Mouse (Mus musculus): ENCODE data around the gene Gm6882. TPM values are rescaled to one million over a fixed set of nuclear protein-coding genes. Genes with fewer than 3 reads are reported as not detected.
"Not testable (repeated sequence)": the region's sequence is repeated elsewhere in the genome, so short reads cannot be mapped to it uniquely, and the experiment has no call there.

The Gm6882 gene
- not detected for total RNA-seq (2021)
- not detected in 2 replicates for polyA plus RNA-seq (2012; rRNA removed)
- long read RNA-seq = 0 reads

GRCm38 (mm10) chr7:21432645-21433044 lies at the start of gene Gm6882:
Gm6882 (minus strand) TSS chr7:21432745.
- not testable (repeated sequence) for DNase-seq

Other genes with a start within 250 kb of the Gm6882 start
- gene Gm5157, start 242.3 kb downstream of the Gm6882 start, total RNA-seq (2021) = not detected
- gene Gm5157, start 242.3 kb downstream of the Gm6882 start, polyA plus RNA-seq (2012; rRNA removed) = not detected in 2 replicates
- gene Vmn1r124, start 172.1 kb downstream of the Gm6882 start, total RNA-seq (2021) = not detected
- gene Vmn1r124, start 172.1 kb downstream of the Gm6882 start, polyA plus RNA-seq (2012; rRNA removed) = not detected in 2 replicates
- gene Vmn1r125, start 160.6 kb downstream of the Gm6882 start, total RNA-seq (2021) = not detected
- gene Vmn1r125, start 160.6 kb downstream of the Gm6882 start, polyA plus RNA-seq (2012; rRNA removed) = not detected in 2 replicates
- not detected for gene Vmn1r126, start 131.3 kb downstream of the Gm6882 start, total RNA-seq (2021)
- gene Vmn1r126, start 131.3 kb downstream of the Gm6882 start, polyA plus RNA-seq (2012; rRNA removed) = not detected in 2 replicates
- gene Vmn1r127, start 112.9 kb downstream of the Gm6882 start, total RNA-seq (2021) = not detected
- gene Vmn1r127, start 112.9 kb downstream of the Gm6882 start, polyA plus RNA-seq (2012; rRNA removed) = not detected in 2 replicates
- gene Vmn1r128, start 83.4 kb downstream of the Gm6882 start, total RNA-seq (2021) = not detected
- gene Vmn1r128, start 83.4 kb downstream of the Gm6882 start, polyA plus RNA-seq (2012; rRNA removed) = not detected in 2 replicates
- gene Vmn1r129, start 71.5 kb downstream of the Gm6882 start, total RNA-seq (2021) = not detected
- not detected in 2 replicates for gene Vmn1r129, start 71.5 kb downstream of the Gm6882 start, polyA plus RNA-seq (2012; rRNA removed)
- not detected for gene Vmn1r130, start 79.0 kb upstream of the Gm6882 start, total RNA-seq (2021)
- gene Vmn1r130, start 79.0 kb upstream of the Gm6882 start, polyA plus RNA-seq (2012; rRNA removed) = not detected in 2 replicates
- not detected for gene Vmn1r131, start 113.3 kb upstream of the Gm6882 start, total RNA-seq (2021)
- not detected in 2 replicates for gene Vmn1r131, start 113.3 kb upstream of the Gm6882 start, polyA plus RNA-seq (2012; rRNA removed)
- gene Vmn1r132, start 181.3 kb upstream of the Gm6882 start, total RNA-seq (2021) = not detected
- not detected in 2 replicates for gene Vmn1r132, start 181.3 kb upstream of the Gm6882 start, polyA plus RNA-seq (2012; rRNA removed)

Data from adrenal gland, adult 2 months (tissue).